In genomic region chr2:179774440-179775110, GRCm38 (mm10) we compare ENCODE assay signal across 8 mouse cellular contexts.
DNase-seq lines count a peak whose midpoint lies in the region; ATAC-seq lines count a peak whose summit lies in the region.

No protein-coding gene starts in this region.

- no peak overlapping the region for H3K4me3 ChIP-seq in liver, embryonic 11.5 days (ENCODE audit: low read depth, low read length)
- no peak overlapping the region for H3K4me3 ChIP-seq in embryonic facial prominence, embryonic 14.5 days (ENCODE audit: low read depth, low read length)
- H3K4me3 ChIP-seq in stomach, embryonic 16.5 days (replicated peaks; ENCODE audit: low read length): no peak overlapping the region

- H3K9ac ChIP-seq in liver, embryonic 11.5 days (ENCODE audit: low read depth, low read length): no peak overlapping the region
- H3K9ac ChIP-seq in embryonic facial prominence, embryonic 14.5 days (ENCODE audit: low read depth, low read length): no peak overlapping the region
- H3K9ac ChIP-seq in stomach, embryonic 16.5 days (ENCODE audit: low read length): no peak overlapping the region

- H3K4me1 ChIP-seq in liver, embryonic 11.5 days (replicated peaks; ENCODE audit: control insufficient read depth, insufficient read depth, low read length): no peaks in the 10 kb centered on the region; the same call in 1 of the 2 replicates
- H3K4me1 ChIP-seq in embryonic facial prominence, embryonic 14.5 days (ENCODE audit: control insufficient read depth, insufficient read depth, low read length): peaks cover under 1% of the 10 kb centered on the region; the same call in 1 of the 2 replicates
- H3K4me1 ChIP-seq in stomach, embryonic 16.5 days (ENCODE audit: control insufficient read depth, insufficient read depth, low read length): peaks cover 3% of the 10 kb centered on the region

- no peak for ATAC-seq in liver, embryonic 11.5 days (replicated peaks; ENCODE audit: low FRiP score)
- 0 out of 2 replicates have a peak, but pooled peaks have one; percentile 15 for ATAC-seq in embryonic facial prominence, embryonic 14.5 days (ENCODE audit: low read depth)
- ATAC-seq in stomach, embryonic 16.5 days (ENCODE audit: insufficient read depth, low FRiP score): 0 out of 2 replicates have a peak, but pooled peaks have one; percentile 21
- ATAC-seq in monocyte, adult 5-6 weeks (replicated peaks; ENCODE audit: insufficient number of reproducible peaks, low FRiP score, low TSS enrichment, poor library complexity, severe bottlenecking): no peak
- no peak for ATAC-seq in erythroid progenitor cell, adult 5-6 weeks (replicated peaks; ENCODE audit: low FRiP score, poor library complexity, severe bottlenecking)

- peak; percentile 20 for DNase-seq in liver
- no peak for DNase-seq in liver, embryonic 11.5 days (ENCODE audit: low spot score)
- no peak for DNase-seq in embryonic facial prominence, embryonic 14.5 days (ENCODE audit: low spot score)
- peak; percentile 79 to 80 for DNase-seq in kidney, postnatal 25 days
- DNase-seq in right cerebral cortex, postnatal 36 days (ENCODE audit: low spot score in 2 of 2): no peak

- H3K36me3 ChIP-seq in liver, embryonic 11.5 days (ENCODE audit: control insufficient read depth, insufficient read depth, low read length): no peaks in the 10 kb centered on the region
- H3K36me3 ChIP-seq in embryonic facial prominence, embryonic 14.5 days (ENCODE audit: control insufficient read depth, insufficient read depth, low read length): no peaks in the 10 kb centered on the region
- no peaks in the 10 kb centered on the region for H3K36me3 ChIP-seq in stomach, embryonic 16.5 days (ENCODE audit: control insufficient read depth, insufficient read depth, low read length)

- 13% methylated on average over 13 of the region's 13 CpGs for WGBS in liver, embryonic 11.5 days
- 14% methylated on average over 13 of the region's 13 CpGs for WGBS in embryonic facial prominence, embryonic 14.5 days
- 19% methylated on average over 13 of the region's 13 CpGs for WGBS in stomach, embryonic 16.5 days

- no peaks in the 10 kb centered on the region for H3K9me3 ChIP-seq in liver, embryonic 11.5 days (ENCODE audit: control insufficient read depth, low read length)
- no peaks in the 10 kb centered on the region for H3K9me3 ChIP-seq in embryonic facial prominence, embryonic 14.5 days (ENCODE audit: control insufficient read depth, low read length)
- H3K9me3 ChIP-seq in stomach, embryonic 16.5 days (replicated peaks; ENCODE audit: control insufficient read depth, low read length): no peaks in the 10 kb centered on the region

- H3K27me3 ChIP-seq in liver, embryonic 11.5 days (replicated peaks; ENCODE audit: control insufficient read depth, insufficient read depth, low read length): no peaks in the 10 kb centered on the region; the same call in none of the 2 replicates
- no peaks in the 10 kb centered on the region for H3K27me3 ChIP-seq in embryonic facial prominence, embryonic 14.5 days (replicated peaks; ENCODE audit: control insufficient read depth, insufficient read depth, low read length)
- no peaks in the 10 kb centered on the region for H3K27me3 ChIP-seq in stomach, embryonic 16.5 days (ENCODE audit: control insufficient read depth, insufficient read depth, low read length)

- H3K4me2 ChIP-seq in liver, embryonic 11.5 days: no peak overlapping the region
- no peak overlapping the region for H3K4me2 ChIP-seq in embryonic facial prominence, embryonic 14.5 days (ENCODE audit: low read depth, low read length)
- H3K4me2 ChIP-seq in stomach, embryonic 16.5 days (ENCODE audit: low read depth, low read length): no peak overlapping the region

- no peak overlapping the region for H3K27ac ChIP-seq in liver, embryonic 11.5 days (ENCODE audit: low read depth, low read length)
- no peak overlapping the region for H3K27ac ChIP-seq in embryonic facial prominence, embryonic 14.5 days (replicated peaks; ENCODE audit: low read depth, low read length)
- no peak overlapping the region for H3K27ac ChIP-seq in stomach, embryonic 16.5 days (ENCODE audit: low read length)

Comparison
In these comparisons a context has a peak if more than half of its experiments do, and no peak if none do; other contexts are left out.
1. DNase-seq: peak in liver (single experiment) and kidney, postnatal 25 days (2 of 2); none in liver, embryonic 11.5 days (single experiment), embryonic facial prominence, embryonic 14.5 days (single experiment) and right cerebral cortex, postnatal 36 days (0 of 2).
2. ATAC-seq: peak in embryonic facial prominence, embryonic 14.5 days (single experiment) and stomach, embryonic 16.5 days (single experiment); none in liver, embryonic 11.5 days (single experiment), monocyte, adult 5-6 weeks (single experiment) and erythroid progenitor cell, adult 5-6 weeks (single experiment).